Mouse (Mus musculus) limb, embryonic 12.5 days (tissue): ENCODE measurements around the gene Cacnb4. TPM values are rescaled to one million over a fixed set of nuclear protein-coding genes. Genes with fewer than 3 reads are reported as not detected.

Source experiments
- ATAC-seq: fragments of 200-750 bp; cut with Nextera tagmentation; 2 replicates; pipeline ENCODE4 v1.8.0; 2017; ENCODE audit warnings: low read depth, moderate TSS enrichment; ENCODE audit not compliant: insufficient number of reproducible peaks, insufficient read depth, low FRiP score, low TSS enrichment
- H3K27ac ChIP-seq: fragments of 300-500 bp; sonication (generic); 2 replicates; pipeline ENCODE4 v1.5.1; 2016; ENCODE audit warnings: mild to moderate bottlenecking, moderate library complexity
- H3K27me3 ChIP-seq: fragments of 300-500 bp; sonication (generic); 2 replicates; pipeline ENCODE4 v1.6.1; 2016; ENCODE audit warnings: mild to moderate bottlenecking, moderate library complexity
- H3K36me3 ChIP-seq: fragments of 300-500 bp; sonication (generic); 2 replicates; pipeline ENCODE4 v1.6.1; 2016; ENCODE audit warnings: mild to moderate bottlenecking, moderate library complexity
- H3K4me1 ChIP-seq: fragments of 300-500 bp; sonication (generic); replicated peaks from 2 replicates; pipeline ENCODE4 v1.6.1; 2016
- H3K4me2 ChIP-seq: fragments of 300-500 bp; sonication (generic); 2 replicates; pipeline ENCODE4 v1.6.1; 2016; ENCODE audit warnings: mild to moderate bottlenecking, moderate library complexity
- H3K4me3 ChIP-seq: fragments of 300-500 bp; sonication (generic); replicated peaks from 2 replicates; pipeline ENCODE4 v1.5.1; 2016; ENCODE audit warnings: mild to moderate bottlenecking
- H3K9ac ChIP-seq: fragments of 300-500 bp; sonication (generic); replicated peaks from 2 replicates; pipeline ENCODE4 v1.6.1; 2016; ENCODE audit warnings: mild to moderate bottlenecking, moderate library complexity
- H3K9me3 ChIP-seq: fragments of 300-500 bp; sonication (generic); 2 replicates; pipeline ENCODE4 v1.6.1; 2016; ENCODE audit warnings: mild to moderate bottlenecking, moderate library complexity
- WGBS: fragments of 180-500 bp; shearing (Covaris S2); methylation state at CpG from one replicate; pipeline ENCODE4 v1.1.7; 2016; 5-methylcytosine and 5-hydroxymethylcytosine counted together
- polyA plus RNA-seq: library from polyadenylated mRNA; unstranded; fragments of >200 nt; fragmentation: Nextera tagmentation; extraction: Ambion mirVana; gene quantifications from 2 replicates; pipeline ENCODE4 v1.2.1, GENCODE M21; 2016

Cacnb4 gene
- polyA plus RNA-seq, 1 experiment from 2014 or later: 0.88 TPM

DNA sequence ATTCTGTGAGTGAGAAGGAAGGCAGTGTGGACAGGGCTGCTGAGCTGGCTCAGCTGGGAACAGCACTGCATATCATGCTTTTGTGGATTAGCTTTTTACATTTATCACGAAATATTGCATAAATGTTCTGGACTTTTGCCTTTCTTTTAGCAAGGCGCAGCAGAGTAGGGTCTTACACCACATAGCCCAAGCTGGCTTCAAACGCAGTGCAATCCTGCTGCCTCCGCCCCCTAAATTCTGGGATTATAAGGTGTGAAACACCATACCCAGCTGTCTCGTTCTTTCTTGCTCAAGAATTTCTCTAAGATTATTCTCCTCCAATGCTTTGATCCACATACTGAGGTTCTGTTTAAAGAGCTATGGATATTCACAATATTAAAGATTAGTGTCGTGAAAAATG is 10.0 kb upstream of the Cacnb4 start:
- no peaks in the 10 kb centered on the region for H3K27me3 ChIP-seq
- no peak overlapping the region for H3K4me3 ChIP-seq
- no peak overlapping the region for H3K4me2 ChIP-seq
- no peak overlapping the region for H3K9ac ChIP-seq
- no peaks in the 10 kb centered on the region for H3K9me3 ChIP-seq
- H3K4me1 ChIP-seq: no peaks in the 10 kb centered on the region
- no peak overlapping the region for H3K27ac ChIP-seq
- H3K36me3 ChIP-seq: no peaks in the 10 kb centered on the region
- 76% methylated on average over 6 of the region's 6 CpGs for WGBS
- ATAC-seq: no peak

DNA sequence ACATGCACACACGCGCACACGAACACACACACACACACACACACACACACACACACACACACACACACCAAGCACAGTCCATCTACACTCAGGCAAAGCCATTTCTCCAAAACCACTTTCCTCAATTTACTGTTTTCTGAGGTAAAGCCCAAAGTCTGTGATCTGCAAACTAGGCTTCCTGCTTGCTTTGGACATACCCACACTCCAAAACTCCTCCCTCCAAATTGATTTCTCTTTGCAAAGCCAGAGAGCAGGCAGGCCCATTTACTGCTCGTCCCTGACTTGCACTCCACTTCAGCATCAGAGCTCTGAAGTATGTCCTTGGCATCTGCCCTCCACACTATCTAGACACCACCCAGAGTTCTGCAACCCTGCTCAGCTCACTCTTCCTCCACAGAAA is 958 bp upstream of the Cacnb4 start:
- no peak overlapping the region for H3K4me2 ChIP-seq
- H3K9me3 ChIP-seq: no peaks in the 10 kb centered on the region
- H3K4me3 ChIP-seq: no peak overlapping the region
- no peak overlapping the region for H3K9ac ChIP-seq
- H3K4me1 ChIP-seq: peaks cover 18% of the 10 kb centered on the region
- 75% methylated on average over 3 of the region's 4 CpGs for WGBS
- ATAC-seq: no peak
- H3K36me3 ChIP-seq: no peaks in the 10 kb centered on the region
- H3K27me3 ChIP-seq: peaks cover 39% of the 10 kb centered on the region
- H3K27ac ChIP-seq: no peak overlapping the region

DNA sequence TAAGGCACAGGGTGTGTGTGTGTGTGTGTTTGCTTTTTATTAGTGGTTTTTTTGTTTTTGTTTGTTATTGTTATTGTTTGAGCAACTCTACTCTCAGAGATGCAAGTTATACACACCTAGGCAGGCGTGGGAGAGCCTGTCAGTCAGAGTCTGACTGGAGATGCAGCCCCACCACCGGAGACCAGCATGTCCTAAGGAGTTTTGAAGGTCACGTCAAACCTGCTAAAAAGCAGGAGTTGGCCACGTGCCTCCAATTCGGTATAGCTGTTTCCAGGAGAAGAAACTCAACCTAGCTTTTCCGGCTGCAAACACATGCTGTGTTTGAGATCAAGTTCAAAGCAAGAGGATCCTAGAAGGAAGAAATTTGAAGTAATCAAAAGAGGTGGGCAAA is 277 bp upstream of the Cacnb4 start:
- no peaks in the 10 kb centered on the region for H3K36me3 ChIP-seq
- ATAC-seq: peak; percentile 23
- peaks cover 44% of the 10 kb centered on the region for H3K27me3 ChIP-seq
- H3K4me1 ChIP-seq: peaks cover 18% of the 10 kb centered on the region
- no peaks in the 10 kb centered on the region for H3K9me3 ChIP-seq
- no peak overlapping the region for H3K9ac ChIP-seq
- peak overlapping the region; percentile 97 for H3K4me2 ChIP-seq
- WGBS: 6% methylated on average over 6 of the region's 6 CpGs
- peak overlapping the region; percentile 68 for H3K4me3 ChIP-seq
- H3K27ac ChIP-seq: no peak overlapping the region

DNA sequence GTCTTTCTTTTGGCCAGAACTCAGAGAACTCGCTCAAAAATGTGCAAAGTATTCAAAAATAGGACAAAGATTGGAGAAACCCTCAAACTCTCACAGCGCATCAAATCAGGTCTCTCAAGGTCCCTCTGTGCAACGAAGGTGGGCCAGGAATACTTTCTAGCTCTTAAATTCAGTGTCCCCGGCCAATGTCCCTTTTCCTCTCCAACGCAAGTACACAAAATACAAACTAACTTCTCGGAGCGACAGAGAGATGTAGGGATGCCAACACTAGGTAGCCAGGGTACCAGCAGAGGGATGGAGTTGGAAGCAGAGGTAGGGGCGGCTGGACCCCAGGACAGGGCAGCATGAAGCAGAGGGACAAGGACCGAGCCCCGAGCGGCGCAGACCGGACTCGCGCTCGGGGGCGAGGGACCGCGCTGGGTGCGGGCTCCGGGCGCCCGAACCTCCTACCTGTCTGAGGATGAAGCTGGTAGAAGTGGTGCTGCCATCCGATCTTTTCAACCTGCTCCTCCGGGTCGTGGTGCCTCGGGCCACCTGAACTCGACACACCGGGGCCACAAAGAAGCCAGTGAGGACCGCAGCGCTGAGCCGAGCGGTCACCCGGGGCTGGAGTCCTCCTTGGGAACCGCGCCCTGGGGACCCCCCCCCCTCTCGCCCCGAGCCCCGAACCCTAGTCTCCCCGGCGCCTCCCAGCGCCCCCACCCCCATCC is 1.2 kb downstream of the Cacnb4 start:
- H3K4me1 ChIP-seq: peaks cover 18% of the 10 kb centered on the region
- H3K9me3 ChIP-seq: no peaks in the 10 kb centered on the region
- H3K27me3 ChIP-seq: peaks cover 45% of the 10 kb centered on the region
- peak overlapping the region; percentile 67 for H3K9ac ChIP-seq
- H3K36me3 ChIP-seq: no peaks in the 10 kb centered on the region
- H3K4me3 ChIP-seq: peak overlapping the region; percentile 68
- WGBS: under 1% methylated on average over 42 of the region's 42 CpGs
- H3K27ac ChIP-seq: peak overlapping the region; percentile 1; the same call in 1 of the 2 replicates
- ATAC-seq: peak; percentile 47
- H3K4me2 ChIP-seq: peak overlapping the region; percentile 97

DNA sequence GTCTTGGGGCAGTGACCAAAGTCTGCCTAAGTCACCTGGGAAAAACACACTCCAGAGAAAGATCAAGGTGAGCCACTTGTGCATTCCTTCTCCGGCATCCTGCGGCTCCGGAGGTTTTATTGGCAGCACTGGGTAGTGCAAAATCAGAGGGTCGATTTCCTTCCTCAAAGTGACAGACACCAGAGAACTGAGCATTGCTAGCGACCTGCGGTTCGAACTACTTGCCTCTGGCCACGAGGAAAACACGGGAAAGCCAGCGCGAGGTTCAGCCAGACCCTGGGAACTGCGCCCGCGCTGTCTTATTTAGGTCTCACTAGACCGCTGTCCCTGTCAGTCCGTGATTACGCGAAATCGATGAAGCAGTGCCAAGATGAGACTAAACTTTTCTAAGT is 1.7 kb downstream of the Cacnb4 start:
- no peak for ATAC-seq
- Histone ChIP-seq H3K27me3 (peaks cover 45% of the 10 kb centered on the region), H3K27ac (no peak overlapping the region), H3K4me1 (peaks cover 18% of the 10 kb centered on the region), H3K9me3 (no peaks in the 10 kb centered on the region), H3K9ac (no peak overlapping the region), H3K36me3 (no peaks in the 10 kb centered on the region), H3K4me3 (peak overlapping the region; percentile 68), H3K4me2 (peak overlapping the region; percentile 97)
- WGBS: under 1% methylated on average over 19 of the region's 19 CpGs

DNA sequence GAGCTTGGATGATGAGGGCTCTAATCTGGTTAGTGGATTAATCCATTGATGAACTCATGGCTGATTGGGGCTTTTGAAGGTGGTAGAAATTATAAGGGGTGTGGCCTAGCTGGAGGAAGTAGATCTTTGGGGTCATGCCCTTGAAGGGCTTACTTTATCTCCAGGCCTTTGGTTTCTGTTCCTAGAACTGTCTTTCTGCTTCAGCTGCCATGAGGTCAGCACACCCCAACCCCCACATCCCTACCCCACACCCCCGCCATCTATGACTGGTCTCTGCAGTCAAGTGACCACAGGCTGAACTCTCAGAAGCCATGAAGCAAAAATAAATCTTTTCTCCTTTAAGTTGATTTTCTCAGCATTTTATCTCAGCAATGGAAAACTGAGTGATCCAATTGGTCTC is 3.5 kb downstream of the Cacnb4 start:
- peaks cover 40% of the 10 kb centered on the region for H3K27me3 ChIP-seq
- no peaks in the 10 kb centered on the region for H3K36me3 ChIP-seq
- H3K4me2 ChIP-seq: no peak overlapping the region
- no peak overlapping the region for H3K27ac ChIP-seq
- WGBS: 75% methylated on average over 1 of the region's 1 CpGs
- no peak overlapping the region for H3K4me3 ChIP-seq
- ATAC-seq: no peak
- H3K9me3 ChIP-seq: no peaks in the 10 kb centered on the region
- peaks cover 18% of the 10 kb centered on the region for H3K4me1 ChIP-seq
- H3K9ac ChIP-seq: no peak overlapping the region

DNA sequence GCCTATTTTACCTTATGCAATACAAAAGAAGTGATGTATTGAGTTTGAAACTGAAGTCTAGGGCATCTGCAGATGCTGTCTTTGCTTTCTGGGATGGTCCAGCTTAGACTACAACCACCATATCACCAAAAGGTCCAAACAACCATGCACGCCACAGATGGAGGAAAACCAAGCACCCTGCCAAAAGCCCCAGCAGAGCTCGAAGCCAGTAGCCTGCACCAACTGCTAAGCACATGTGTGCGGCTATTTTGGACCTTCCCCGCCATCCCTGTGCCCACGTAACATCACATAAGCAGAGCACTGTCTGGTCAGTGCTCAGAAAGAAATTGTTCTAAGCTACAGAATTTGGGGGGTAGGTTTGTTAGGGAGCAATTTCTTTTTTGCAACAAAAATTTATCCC is 5.9 kb downstream of the Cacnb4 start:
- H3K27me3 ChIP-seq: peaks cover 23% of the 10 kb centered on the region
- no peak overlapping the region for H3K27ac ChIP-seq
- H3K36me3 ChIP-seq: no peaks in the 10 kb centered on the region
- H3K9me3 ChIP-seq: 0 out of 2 replicates have a peak, but pooled peaks cover 3% of the 10 kb centered on the region
- H3K4me1 ChIP-seq: peaks cover 11% of the 10 kb centered on the region
- ATAC-seq: no peak
- no peak overlapping the region for H3K4me2 ChIP-seq
- H3K9ac ChIP-seq: no peak overlapping the region
- 91% methylated on average over 5 of the region's 5 CpGs for WGBS
- H3K4me3 ChIP-seq: no peak overlapping the region

DNA sequence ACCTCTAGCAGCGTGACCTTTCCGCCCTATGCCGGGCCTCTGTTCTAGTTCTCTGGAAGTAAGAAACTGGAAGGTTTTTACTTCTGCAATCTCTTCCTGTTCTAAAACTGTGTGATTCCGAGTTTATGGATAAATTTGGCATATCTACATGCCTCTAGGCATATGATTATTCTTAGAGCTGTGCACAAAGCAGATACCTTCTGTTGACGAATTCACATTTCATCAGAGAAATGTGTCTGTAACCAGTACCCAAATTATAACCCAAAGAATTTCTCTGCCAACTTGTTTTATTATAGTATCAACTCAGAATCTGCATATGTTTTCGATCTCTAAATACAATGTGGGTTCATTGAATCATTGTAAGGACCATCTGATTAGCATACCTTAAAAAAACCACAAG is 8.2 kb downstream of the Cacnb4 start:
- Histone ChIP-seq H3K4me1 (no peaks in the 10 kb centered on the region), H3K36me3 (no peaks in the 10 kb centered on the region), H3K27me3 (peaks cover 12% of the 10 kb centered on the region), H3K4me2 (no peak overlapping the region), H3K4me3 (no peak overlapping the region), H3K9me3 (0 out of 2 replicates have a peak, but pooled peaks cover 3% of the 10 kb centered on the region), H3K27ac (no peak overlapping the region), H3K9ac (no peak overlapping the region)
- ATAC-seq: no peak
- 90% methylated on average over 6 of the region's 6 CpGs for WGBS

DNA sequence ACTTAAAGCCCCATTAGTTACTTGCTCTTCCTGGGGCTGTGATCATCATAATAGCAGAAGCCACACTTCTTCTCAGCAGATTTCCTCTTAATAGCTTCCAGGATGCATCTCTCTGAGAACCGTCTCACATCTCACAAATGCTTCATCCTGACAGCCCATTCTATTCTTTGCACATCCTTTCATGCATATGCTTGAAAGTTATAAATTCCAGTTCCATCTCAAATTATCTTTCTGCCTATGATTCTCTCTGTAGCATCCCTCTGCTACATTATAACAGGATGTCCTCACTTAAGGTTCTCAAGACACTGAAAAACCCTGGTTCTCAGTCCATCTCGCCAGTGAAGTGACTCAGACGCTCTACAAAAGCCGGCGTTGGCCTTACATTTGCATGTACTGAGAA is 19.9 kb downstream of the Cacnb4 start:
- Histone ChIP-seq H3K4me3 (no peak overlapping the region), H3K9me3 (no peaks in the 10 kb centered on the region), H3K27ac (no peak overlapping the region), H3K4me2 (no peak overlapping the region), H3K27me3 (peaks cover 7% of the 10 kb centered on the region), H3K4me1 (no peaks in the 10 kb centered on the region), H3K9ac (no peak overlapping the region), H3K36me3 (no peaks in the 10 kb centered on the region)
- 89% methylated on average over 5 of the region's 5 CpGs for WGBS
- ATAC-seq: no peak

DNA sequence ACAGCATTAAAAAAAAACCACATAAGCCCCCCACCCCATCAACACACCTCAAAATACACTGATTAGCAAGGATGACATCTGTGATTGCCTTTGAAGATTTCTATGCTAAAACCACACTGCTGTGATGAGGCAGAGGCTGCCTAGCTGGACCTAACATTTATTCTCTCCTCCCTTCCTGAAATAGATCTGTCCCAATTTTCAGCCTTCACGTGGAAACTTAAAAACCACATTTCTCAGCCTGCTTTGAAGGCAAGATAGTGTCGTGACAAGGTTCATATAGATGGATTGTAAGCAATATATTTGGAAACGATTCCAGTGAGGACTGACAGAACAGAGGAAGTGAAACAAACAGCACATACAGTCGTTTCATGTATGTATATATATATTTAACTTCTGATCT is 22.1 kb downstream of the Cacnb4 start:
- no peak overlapping the region for H3K4me3 ChIP-seq
- H3K36me3 ChIP-seq: no peaks in the 10 kb centered on the region
- no peaks in the 10 kb centered on the region for H3K4me1 ChIP-seq
- 81% methylated on average over 4 of the region's 4 CpGs for WGBS
- H3K27ac ChIP-seq: no peak overlapping the region
- H3K9ac ChIP-seq: no peak overlapping the region
- H3K9me3 ChIP-seq: no peaks in the 10 kb centered on the region
- ATAC-seq: no peak
- H3K4me2 ChIP-seq: no peak overlapping the region
- no peaks in the 10 kb centered on the region for H3K27me3 ChIP-seq

DNA sequence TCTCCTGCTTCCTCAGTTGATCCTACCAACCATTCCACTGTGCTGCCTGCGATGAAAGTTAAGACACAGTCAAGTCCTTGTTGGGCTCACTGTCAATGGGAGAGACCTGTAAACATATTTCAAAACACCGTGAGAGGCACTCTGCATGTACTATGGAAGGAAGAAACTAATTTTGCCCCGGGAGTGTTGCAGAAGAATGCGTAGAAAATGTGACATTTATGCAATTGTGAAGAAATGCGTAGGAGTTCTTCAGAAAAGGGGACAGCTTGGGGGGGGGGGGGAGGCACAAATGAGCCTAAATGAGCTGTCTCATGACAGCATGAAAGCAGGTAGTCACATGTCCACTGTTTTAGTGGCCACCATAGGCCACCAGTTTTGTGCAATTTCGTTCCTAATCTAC is 25.1 kb downstream of the Cacnb4 start:
- no peak for ATAC-seq
- Histone ChIP-seq H3K4me2 (no peak overlapping the region), H3K27me3 (no peaks in the 10 kb centered on the region), H3K27ac (no peak overlapping the region), H3K9ac (no peak overlapping the region), H3K4me1 (0 out of 2 replicates have a peak, but pooled peaks cover 8% of the 10 kb centered on the region), H3K36me3 (no peaks in the 10 kb centered on the region), H3K4me3 (no peak overlapping the region), H3K9me3 (no peaks in the 10 kb centered on the region)
- 86% methylated on average over 6 of the region's 6 CpGs for WGBS
